Mouse (Mus musculus): Measurements from ENCODE around the gene Lpcat4. TPM values are rescaled to one million over a fixed set of nuclear protein-coding genes. Genes with fewer than 3 reads are reported as not detected.

The Lpcat4 gene
- total RNA-seq (2021), result 1 to 10 TPM; 5.2 to 5.9 TPM
- long read RNA-seq, experiment 1, partial matches to known transcripts, result 0 of 1 reads
- long read RNA-seq, experiment 1, other reads (novel, unspliced or antisense), result 0 of 1 reads
- long read RNA-seq, experiment 2, result 0 reads

- DNase-seq (ENCODE audit: low spot score in 2 of 2), result peak; percentile 88 to 92
Observed at GRCm38 (mm10) chr2:112239212-112239934, at the start of gene Lpcat4. Gene Lpcat4, plus strand, starts transcription at chr2:112239468.

- DNase-seq (ENCODE audit: low spot score in 2 of 2), result peak in 1 of 2 experiments; percentile 21
Observed at GRCm38 (mm10) chr2:112196859-112197258, 42.4 kb upstream of the Lpcat4 start.

- DNase-seq (ENCODE audit: low spot score in 2 of 2), result no peak
Observed at GRCm38 (mm10) chr2:112203056-112203455, 36.2 kb upstream of the Lpcat4 start.

GRCm38 (mm10) chr2:112210142-112210541 is 29.1 kb upstream of the Lpcat4 start:
- DNase-seq (ENCODE audit: low spot score in 2 of 2), result no peak

GRCm38 (mm10) chr2:112210699-112211098 is 28.6 kb upstream of the Lpcat4 start:
- DNase-seq (ENCODE audit: low spot score in 2 of 2), result no peak

- DNase-seq (ENCODE audit: low spot score in 2 of 2), result no peak
Observed at GRCm38 (mm10) chr2:112215977-112216376, 23.3 kb upstream of the Lpcat4 start.

- no peak for DNase-seq (ENCODE audit: low spot score in 2 of 2)
Observed at GRCm38 (mm10) chr2:112217614-112218013, 21.7 kb upstream of the Lpcat4 start.

GRCm38 (mm10) chr2:112220880-112221279 is 18.4 kb upstream of the Lpcat4 start:
- no peak for DNase-seq (ENCODE audit: low spot score in 2 of 2)

GRCm38 (mm10) chr2:112222607-112223006 is 16.7 kb upstream of the Lpcat4 start:
- no peak for DNase-seq (ENCODE audit: low spot score in 2 of 2)

GRCm38 (mm10) chr2:112224356-112224755 is 14.9 kb upstream of the Lpcat4 start:
- DNase-seq (ENCODE audit: low spot score in 2 of 2), result no peak

- DNase-seq (ENCODE audit: low spot score in 2 of 2), result no peak
Observed at GRCm38 (mm10) chr2:112232623-112233022, 6.6 kb upstream of the Lpcat4 start.

GRCm38 (mm10) chr2:112236620-112237019 is 2.6 kb upstream of the Lpcat4 start:
- no peak for DNase-seq (ENCODE audit: low spot score in 2 of 2)

- no peak for DNase-seq (ENCODE audit: low spot score in 2 of 2)
Observed at GRCm38 (mm10) chr2:112238006-112238405, 1.3 kb upstream of the Lpcat4 start.

- no peak for DNase-seq (ENCODE audit: low spot score in 2 of 2)
Observed at GRCm38 (mm10) chr2:112239935-112240721, 860 bp downstream of the Lpcat4 start.

GRCm38 (mm10) chr2:112241787-112242186 is 2.5 kb downstream of the Lpcat4 start:
- no peak for DNase-seq (ENCODE audit: low spot score in 2 of 2)

- DNase-seq (ENCODE audit: low spot score in 2 of 2), result no peak
Observed at GRCm38 (mm10) chr2:112245307-112245706, 6.0 kb downstream of the Lpcat4 start.

GRCm38 (mm10) chr2:112246193-112246592 is 6.9 kb downstream of the Lpcat4 start:
- no peak for DNase-seq (ENCODE audit: low spot score in 2 of 2)

GRCm38 (mm10) chr2:112247323-112247722 is 8.1 kb downstream of the Lpcat4 start:
- DNase-seq (ENCODE audit: low spot score in 2 of 2), result no peak

GRCm38 (mm10) chr2:112249780-112250453 is 10.6 kb downstream of the Lpcat4 start:
- DNase-seq (ENCODE audit: low spot score in 2 of 2), result no peak

GRCm38 (mm10) chr2:112254675-112255515 is 15.6 kb downstream of the Lpcat4 start:
- DNase-seq (ENCODE audit: low spot score in 2 of 2), result no peak

All from adrenal gland, adult 18-20 months (tissue).